Mouse (Mus musculus) left cerebral cortex, adult 18-20 months (tissue): ENCODE data around the gene Cryz. TPM values are rescaled to one million over a fixed set of nuclear protein-coding genes. Genes with fewer than 3 reads are reported as not detected.

Source experiments
- DNase-seq, 2 experiments: peaks; one replicate each; pipeline ENCODE4 v3.0.0; 2021 to 2022; ENCODE audit warnings: low spot score in 2 of 2, mixed read lengths in 1 of 2
- long read RNA-seq, 2 experiments: library from polyadenylated mRNA; stranded (forward); transcript quantifications; one replicate each; pipeline ENCODE4 v2.0.0; 2021
- total RNA-seq, 2 experiments: library from RNA; stranded (reverse); gene quantifications; 2 replicates each; pipeline ENCODE4 v1.2.3; 2021

The Cryz gene
- total RNA-seq: 10 to 100 TPM; 20.3 to 21.3 TPM
- long read RNA-seq, experiment 1, transcript Cryz-208 (9 exons, 2,505 nt): major isoform, 12 of 15 reads
- long read RNA-seq, experiment 1, partial matches to known transcripts: 0 of 15 reads
- long read RNA-seq, experiment 1, other reads (novel, unspliced or antisense): 3 of 15 reads
- long read RNA-seq, experiment 2, transcript Cryz-208 (9 exons, 2,505 nt): major isoform, 16 of 18 reads
- long read RNA-seq, experiment 2, partial matches to known transcripts: 0 of 18 reads
- long read RNA-seq, experiment 2, other reads (novel, unspliced or antisense): 2 of 18 reads

DNA sequence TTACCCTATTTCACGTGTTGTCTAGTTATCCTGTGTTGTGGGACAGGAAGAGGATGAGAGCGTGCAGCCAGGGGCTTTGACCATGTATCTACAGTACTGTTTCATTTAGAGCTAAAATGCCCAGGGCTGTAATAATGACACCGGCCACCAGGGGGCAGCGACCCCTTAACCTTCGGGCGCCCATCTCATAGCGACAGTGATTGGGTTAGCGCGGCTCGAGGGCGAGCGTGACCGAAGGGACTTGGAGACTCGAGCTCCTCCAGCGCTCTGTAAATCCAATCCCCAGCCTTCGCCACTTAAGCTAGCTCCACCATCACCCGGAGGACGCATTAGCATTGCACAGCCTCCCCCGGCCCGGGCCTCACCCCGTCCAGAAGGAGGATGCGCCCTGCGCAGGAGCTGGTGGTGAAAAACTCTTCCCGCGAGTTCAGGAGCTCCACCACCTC, at the start of gene Cryz:
Gene Cryz (plus strand): TSS at position 224 of the 446 bp plus-strand sequence.
- DNase-seq: peak; percentile 89 to 91

DNA sequence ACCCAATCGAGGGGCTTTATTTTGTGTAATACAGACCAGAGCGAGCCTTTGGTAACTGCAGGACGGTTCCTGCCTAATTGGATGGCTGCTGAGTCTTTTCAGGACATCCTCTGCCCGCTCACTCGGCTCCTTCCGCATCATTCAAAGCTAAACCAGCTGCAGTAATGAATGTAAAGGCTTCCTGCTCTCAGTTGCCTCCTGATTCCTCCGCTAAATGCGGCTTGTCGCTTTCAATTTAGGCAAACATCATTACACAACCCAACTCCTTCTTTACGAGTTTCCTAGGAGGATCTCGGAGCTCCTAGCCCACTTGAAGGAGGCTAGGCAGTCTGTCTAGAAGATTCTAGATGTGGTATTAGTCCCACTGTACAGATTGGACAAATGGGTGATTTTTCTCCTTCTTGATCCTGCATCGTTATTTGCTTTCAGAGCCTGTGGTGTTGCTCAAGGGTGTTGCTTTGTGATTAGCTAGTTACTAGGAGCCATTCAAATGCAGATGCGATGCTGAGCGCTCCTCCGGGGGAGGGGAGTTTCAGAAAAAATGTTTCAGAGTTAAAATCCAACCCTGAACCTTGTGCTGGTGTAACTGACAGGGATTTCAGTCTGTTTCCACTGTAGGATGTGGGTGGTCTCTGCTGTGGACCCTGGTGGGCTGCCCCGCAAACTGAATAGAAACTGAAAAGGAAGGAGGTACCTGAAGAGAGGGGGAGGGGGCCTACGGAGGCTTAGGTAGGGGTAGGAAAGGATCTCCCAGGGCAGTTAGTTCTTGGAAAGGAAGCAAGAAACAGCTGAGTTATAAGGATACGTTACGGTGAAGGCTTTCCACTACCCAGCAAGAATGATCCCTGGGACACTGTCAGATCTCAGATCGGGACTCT, 48.7 kb upstream of the Cryz start:
- peak in 1 of 2 experiments; percentile 2 for DNase-seq

DNA sequence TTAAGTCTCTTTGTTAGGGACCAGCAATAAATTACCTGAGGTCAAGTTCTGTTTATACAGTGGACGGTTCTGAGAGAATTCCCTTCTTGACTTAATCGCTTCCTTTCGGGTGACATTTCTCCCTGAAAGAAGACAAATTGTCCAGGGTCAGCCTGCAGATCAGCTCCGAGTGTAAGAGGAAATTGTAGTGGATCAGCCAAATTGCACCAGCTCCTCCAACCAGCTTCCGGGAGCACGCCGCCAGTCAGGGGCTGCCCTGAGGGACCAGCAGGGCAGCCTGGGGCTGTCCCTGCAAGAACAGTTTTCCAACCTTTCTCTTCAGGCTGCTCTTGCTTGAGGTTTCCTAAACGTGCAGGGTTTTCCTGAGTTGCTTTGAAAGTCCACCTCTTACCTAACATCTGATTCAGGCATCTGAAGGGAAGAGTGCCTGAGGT, 47.6 kb upstream of the Cryz start:
- no peak for DNase-seq

DNA sequence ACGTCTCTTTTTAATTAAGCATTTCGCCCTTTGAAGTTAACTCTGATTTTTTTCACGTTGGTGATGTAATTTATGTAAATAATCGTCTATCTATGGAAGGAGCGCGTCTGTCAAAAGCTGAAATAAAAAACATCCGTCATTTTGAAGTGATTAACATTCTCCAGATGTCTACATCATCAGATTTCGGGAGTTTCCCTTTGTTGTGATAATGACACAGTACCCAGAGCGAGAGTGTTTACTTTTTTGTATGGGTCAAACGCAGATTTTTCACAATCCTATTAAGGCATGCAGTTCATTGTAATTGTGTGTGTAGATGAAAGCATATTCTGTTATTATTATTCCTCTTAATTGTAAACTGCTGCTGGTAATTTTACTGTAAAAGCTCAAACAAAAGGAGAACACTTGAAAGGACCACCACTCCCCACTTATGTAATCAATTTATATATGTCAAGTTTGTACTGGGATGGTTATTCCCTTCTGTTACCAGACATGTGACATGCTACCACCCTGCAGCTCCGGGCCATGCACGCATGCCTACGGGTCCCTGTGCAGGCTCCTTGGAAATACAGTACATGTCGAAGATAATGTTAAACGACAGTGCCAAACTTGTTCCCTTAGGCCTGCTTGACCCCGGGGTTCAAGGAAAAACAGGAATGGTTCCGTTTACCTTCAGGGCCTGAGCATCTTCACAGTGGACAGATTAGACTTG, 46.0 kb upstream of the Cryz start:
- no peak for DNase-seq

DNA sequence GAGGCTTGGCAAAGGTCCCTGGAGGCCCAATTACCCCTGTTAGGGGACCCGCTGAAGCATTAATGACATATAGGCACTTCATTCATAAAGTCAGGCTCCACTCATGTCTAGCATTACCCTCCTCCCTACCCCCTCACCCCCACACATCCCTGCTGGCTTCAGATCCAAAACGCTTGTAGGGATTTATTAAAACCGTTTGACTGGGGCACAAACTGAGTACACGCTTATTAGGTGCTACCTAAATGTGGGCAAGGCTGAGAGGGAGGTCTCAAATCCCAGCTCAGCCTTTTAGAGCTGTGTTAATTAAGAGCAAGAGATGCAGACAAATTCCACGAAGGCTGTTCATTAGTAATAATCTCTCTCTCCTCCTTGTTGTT, 45.5 kb upstream of the Cryz start:
- no peak for DNase-seq

GRCm38 (mm10) chr3:154562192-154562591, 34.3 kb upstream of the Cryz start:
- DNase-seq: no peak

GRCm38 (mm10) chr3:154565437-154565836, 31.1 kb upstream of the Cryz start:
- DNase-seq: no peak

DNA sequence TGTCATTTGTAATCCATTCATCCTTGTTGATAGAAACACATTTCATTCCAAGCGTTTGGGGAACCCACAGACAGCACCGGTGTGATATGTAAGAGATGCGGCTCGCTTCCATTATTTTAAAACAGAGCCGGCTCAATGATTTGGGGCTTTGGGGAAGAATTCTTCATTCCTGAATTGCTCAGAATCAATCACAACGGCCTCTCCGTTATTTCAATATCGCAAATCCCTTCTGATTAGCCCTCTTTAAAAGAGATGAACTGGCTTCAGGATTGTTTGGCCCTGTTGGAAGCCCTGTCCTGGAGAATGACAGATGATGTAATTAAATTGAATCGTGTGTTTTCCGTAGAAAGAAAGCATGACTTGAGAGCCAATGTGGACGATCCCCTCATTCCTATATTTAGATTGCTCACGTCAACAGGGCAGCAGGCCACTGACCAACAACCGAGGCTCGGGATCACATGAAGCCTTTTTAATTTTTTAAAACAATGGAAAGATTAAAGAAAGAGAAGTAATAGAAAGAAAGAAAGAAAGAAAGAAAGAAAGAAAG, 26.4 kb upstream of the Cryz start:
- no peak for DNase-seq

DNA sequence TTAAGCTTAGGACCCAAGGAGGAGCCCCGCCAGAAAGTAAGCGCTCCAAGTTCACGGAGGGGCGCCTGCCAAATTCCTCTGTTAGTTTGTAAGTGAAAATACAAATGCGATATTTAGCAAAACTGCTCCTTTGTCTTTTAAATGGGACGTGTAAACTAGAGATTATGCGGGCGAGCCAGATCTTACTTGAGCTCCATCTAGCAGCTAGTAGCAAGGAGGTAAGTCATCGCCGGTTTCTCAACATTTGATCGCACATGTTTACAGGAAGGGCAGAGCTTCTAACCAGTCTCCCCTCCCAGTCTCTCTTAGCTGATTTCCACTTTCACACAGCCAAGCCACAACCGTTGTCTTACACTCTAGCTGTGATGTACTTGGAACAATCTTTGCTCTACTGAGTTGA, 25.7 kb upstream of the Cryz start:
- no peak for DNase-seq

GRCm38 (mm10) chr3:154572341-154572972, 24.1 kb upstream of the Cryz start:
- peak; percentile 74 to 81 for DNase-seq

- no peak for DNase-seq
Observed at GRCm38 (mm10) chr3:154573666-154574065, 22.8 kb upstream of the Cryz start.

DNA sequence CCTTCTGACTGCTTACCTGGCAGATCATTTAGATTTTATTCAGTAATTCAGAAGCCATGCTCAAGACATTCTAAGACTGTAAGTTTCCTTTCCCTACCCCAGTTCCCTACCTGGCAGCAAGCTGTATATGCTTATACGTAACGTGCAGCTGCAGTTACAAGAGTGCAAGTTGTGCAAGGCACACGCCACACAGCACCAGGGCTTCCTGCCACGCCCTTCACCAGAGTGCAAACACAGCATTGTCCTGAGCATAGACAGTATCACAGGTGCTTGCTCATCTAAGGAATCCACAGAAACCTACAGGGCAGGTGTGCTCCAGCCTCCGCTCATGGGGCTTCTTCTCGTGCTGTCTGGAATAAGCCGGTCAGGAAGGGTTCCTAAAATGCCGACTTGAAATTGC, 18.6 kb upstream of the Cryz start:
- DNase-seq: no peak

DNA sequence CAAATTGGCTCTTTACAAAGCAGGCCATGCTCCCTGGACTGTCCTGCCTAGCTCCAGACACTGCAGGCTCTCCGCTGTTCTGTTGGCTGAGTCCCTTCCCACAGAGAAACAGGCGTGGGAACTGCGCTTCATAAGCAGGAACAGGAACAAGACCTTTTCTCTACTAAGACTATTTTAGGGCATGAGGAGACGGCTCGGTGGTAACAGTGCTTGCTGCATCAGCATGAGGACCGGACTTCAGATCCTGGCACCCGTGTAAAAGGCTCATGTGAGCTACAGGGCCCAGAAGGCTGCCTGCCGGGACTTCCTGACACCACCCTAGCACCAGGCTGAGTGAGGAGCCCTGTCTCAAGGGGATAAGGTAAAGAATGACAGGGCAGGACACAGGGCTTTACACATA, 12.2 kb upstream of the Cryz start:
- DNase-seq: no peak

- no peak for DNase-seq
Observed at GRCm38 (mm10) chr3:154590971-154591370, 5.5 kb upstream of the Cryz start.

- no peak for DNase-seq
Observed at GRCm38 (mm10) chr3:154591621-154592020, 4.9 kb upstream of the Cryz start.

DNA sequence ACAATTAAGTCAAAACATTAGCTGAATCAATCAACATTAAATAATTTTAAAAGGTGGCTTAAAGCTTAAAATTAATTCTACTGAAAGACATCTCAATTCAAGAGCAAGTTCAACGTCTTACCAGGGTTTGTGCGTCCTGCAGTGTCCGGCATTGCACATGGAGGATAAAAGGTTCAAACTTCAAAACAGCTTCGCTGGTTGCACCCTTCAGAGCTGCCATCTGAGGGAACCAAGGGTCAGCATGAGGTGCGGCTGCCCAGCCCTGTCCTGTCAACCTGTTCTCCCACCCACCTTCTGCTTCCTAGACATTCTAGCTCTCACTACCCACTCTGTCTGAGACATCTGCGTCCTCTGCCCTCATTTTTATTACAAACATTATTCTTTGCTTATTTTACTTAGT, 2.9 kb upstream of the Cryz start:
- DNase-seq: no peak

- no peak for DNase-seq
Observed at GRCm38 (mm10) chr3:154594156-154594555, 2.4 kb upstream of the Cryz start.

- peak; percentile 98 to 100 for DNase-seq
Observed at GRCm38 (mm10) chr3:154596934-154597554, 533 bp downstream of the Cryz start, which contains the start of gene Tyw3. TSS of gene Tyw3 (minus strand) at chr3:154597104.

DNA sequence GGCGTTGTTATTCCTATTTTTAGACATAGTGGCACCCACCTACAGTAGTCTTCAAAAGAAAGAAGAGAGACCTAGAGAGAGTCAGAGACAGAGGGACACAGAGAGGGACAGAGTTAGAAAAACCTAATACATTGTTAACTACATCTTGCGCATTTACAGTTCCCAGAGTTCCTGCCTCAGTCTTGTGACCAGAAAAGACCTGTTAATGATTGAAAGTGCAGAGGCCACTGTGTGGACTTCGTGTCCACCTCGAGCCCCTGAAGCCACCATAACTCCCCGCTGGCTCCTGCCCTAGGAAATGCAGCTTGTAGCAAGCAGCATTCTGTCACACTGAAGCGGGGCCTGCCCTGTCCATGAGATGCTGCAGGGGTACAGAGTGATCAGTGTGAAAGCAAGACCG, 1.1 kb downstream of the Cryz start:
- DNase-seq: no peak

DNA sequence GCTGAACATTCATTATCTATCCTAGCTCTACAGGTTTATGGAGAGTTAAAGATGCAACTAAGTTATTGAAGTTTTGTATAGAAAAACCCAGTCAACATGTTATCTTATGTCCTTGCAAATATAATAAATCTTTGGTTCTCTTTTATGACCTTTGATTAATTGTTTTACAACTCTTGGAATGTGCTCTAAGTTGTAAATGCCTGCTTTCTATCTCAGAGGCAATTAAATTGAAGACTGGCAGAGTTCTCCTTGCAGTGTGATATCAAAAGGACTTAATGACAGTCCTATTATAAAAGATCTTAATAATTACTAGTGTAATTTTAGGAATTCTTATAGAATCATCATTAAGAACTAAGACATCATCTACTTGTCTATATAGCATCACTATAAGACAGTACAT, 5.6 kb downstream of the Cryz start:
- no peak for DNase-seq
